Mouse (Mus musculus) thymus, adult 2 months (tissue): ENCODE data around the gene 4930568D16Rik. TPM values are rescaled to one million over a fixed set of nuclear protein-coding genes. Genes with fewer than 3 reads are reported as not detected.

Source experiments
- DNase-seq: peaks from one replicate; pipeline ENCODE4 v3.0.0; 2021
- H3K27ac ChIP-seq: fragments of 200-500 bp; 2 replicates; pipeline ENCODE4 v1.5.1; 2012; ENCODE audit warnings: low read length, control low read depth; ENCODE audit not compliant: control insufficient read depth, insufficient read depth
- H3K27me3 ChIP-seq: fragments of 200-500 bp; 2 replicates; pipeline ENCODE4 v1.6.1; 2012; ENCODE audit warnings: mild to moderate bottlenecking, low read length, moderate library complexity, mixed read lengths; ENCODE audit not compliant: control insufficient read depth, insufficient read depth
- H3K36me3 ChIP-seq: fragments of 200-500 bp; 2 replicates; pipeline ENCODE4 v1.6.1; 2012; ENCODE audit warnings: mild to moderate bottlenecking, low read length, moderate library complexity; ENCODE audit not compliant: control insufficient read depth, insufficient read depth
- H3K4me1 ChIP-seq: fragments of 200-500 bp; replicated peaks from 2 replicates; pipeline ENCODE4 v1.6.1; 2012; ENCODE audit warnings: low read length; ENCODE audit not compliant: control insufficient read depth, insufficient read depth
- H3K4me3 ChIP-seq: fragments of 200-500 bp; 2 replicates; pipeline ENCODE4 v1.5.1; 2012; ENCODE audit warnings: mild to moderate bottlenecking, low read length, control low read depth, moderate library complexity; ENCODE audit not compliant: control insufficient read depth, insufficient read depth
- CTCF ChIP-seq: fragments of 200-500 bp; IDR thresholded peaks from 2 replicates; pipeline ENCODE4 v1.5.1; 2012; ENCODE audit warnings: mild to moderate bottlenecking, control low read depth, low read length, moderate library complexity, borderline replicate concordance; ENCODE audit not compliant: control insufficient read depth, poor library complexity, insufficient read depth; ENCODE audit errors: extremely low read depth
- POLR2A ChIP-seq: fragments of 200-500 bp; IDR thresholded peaks from 2 replicates; pipeline ENCODE4 v1.6.1; 2012; ENCODE audit warnings: mild to moderate bottlenecking, low read length, control low read depth, moderate library complexity; ENCODE audit not compliant: control insufficient read depth, poor library complexity, insufficient read depth; ENCODE audit errors: extremely low read depth
- WGBS: fragments of 180-500 bp; shearing (Covaris S2); methylation state at CpG from one replicate; pipeline ENCODE4 v1.1.7; 2018; 5-methylcytosine and 5-hydroxymethylcytosine counted together
- polyA plus RNA-seq: library from polyadenylated mRNA; depleted of rRNA; stranded (reverse); fragments of >200 nt; gene quantifications from 2 replicates; pipeline ENCODE4 v1.2.3, GENCODE M21; 2012; rRNA removed

4930568D16Rik gene
- polyA plus RNA-seq, 1 experiment = not detected

GRCm38 (mm10) chr2:35314300-35314699 lies 53.2 kb downstream of the 4930568D16Rik start:
- Histone ChIP-seq H3K27me3 (no peaks in the 10 kb centered on the region), H3K4me1 (no peaks in the 10 kb centered on the region), H3K36me3 (no peaks in the 10 kb centered on the region), H3K27ac (no peak overlapping the region), H3K4me3 (no peak overlapping the region)
- WGBS = 84% methylated on average over 3 of the region's 3 CpGs
- no peak for TF ChIP-seq CTCF
- no peak for TF ChIP-seq POLR2A
- no peak for DNase-seq

GRCm38 (mm10) chr2:35309906-35310493 lies 57.5 kb downstream of the 4930568D16Rik start:
- no peaks in the 10 kb centered on the region for H3K27me3 ChIP-seq
- no peak for TF ChIP-seq POLR2A
- no peak for TF ChIP-seq CTCF
- no peak overlapping the region for H3K4me3 ChIP-seq
- H3K27ac ChIP-seq = no peak overlapping the region
- H3K4me1 ChIP-seq = no peaks in the 10 kb centered on the region
- no peaks in the 10 kb centered on the region for H3K36me3 ChIP-seq
- DNase-seq = no peak
- WGBS = 93% methylated on average over 4 of the region's 4 CpGs

DNA sequence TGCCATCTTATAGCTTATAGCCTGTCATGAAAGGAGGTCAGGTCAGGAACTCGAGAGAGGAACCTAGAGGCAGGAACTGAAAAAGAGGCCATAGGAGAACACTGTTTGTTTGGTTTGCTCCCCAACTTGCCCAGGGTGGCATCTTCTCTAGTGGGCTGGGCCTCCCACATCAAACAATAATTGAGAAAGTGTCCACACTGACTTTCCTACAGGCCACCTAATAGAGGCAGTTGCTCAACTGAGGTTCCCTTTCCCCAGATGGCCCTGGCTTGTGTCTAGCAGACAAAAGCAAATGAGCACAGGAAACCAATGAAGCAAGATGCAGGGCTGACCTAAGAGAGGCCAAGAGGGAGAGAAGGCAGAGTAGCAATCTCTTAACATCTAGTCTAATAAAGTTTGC lies 59.4 kb downstream of the 4930568D16Rik start:
- no peak for DNase-seq
- TF ChIP-seq POLR2A (no peak), CTCF (no peak)
- no peaks in the 10 kb centered on the region for H3K36me3 ChIP-seq
- WGBS = 63% methylated on average over 1 of the region's 1 CpGs
- no peak overlapping the region for H3K27ac ChIP-seq
- no peaks in the 10 kb centered on the region for H3K4me1 ChIP-seq
- H3K27me3 ChIP-seq = no peaks in the 10 kb centered on the region
- no peak overlapping the region for H3K4me3 ChIP-seq

Other genes starting within 250 kb of the 4930568D16Rik start
- 84.2 and 136 TPM in 2 replicates for gene Rab14, start 166.6 kb downstream of the 4930568D16Rik start, polyA plus RNA-seq
- 393 and 535 TPM in 2 replicates for gene Gsn, start 111.3 kb downstream of the 4930568D16Rik start, polyA plus RNA-seq
- 18.8 and 19.4 TPM in 2 replicates for gene Stom, start 30.8 kb downstream of the 4930568D16Rik start, polyA plus RNA-seq
- not detected in 2 replicates for gene 4930402F06Rik, start 29.4 kb upstream of the 4930568D16Rik start, polyA plus RNA-seq
- 22.4 and 33.0 TPM in 2 replicates for gene Ggta1, start 95.5 kb upstream of the 4930568D16Rik start, polyA plus RNA-seq
- 36.2 and 38.8 TPM in 2 replicates for gene Dab2ip, start 190.5 kb upstream of the 4930568D16Rik start, polyA plus RNA-seq